Mouse (Mus musculus) CH12.LX (cell line): ENCODE results near the gene Zfp68. TPM values are rescaled to one million over a fixed set of nuclear protein-coding genes. Genes with fewer than 3 reads are reported as not detected.
A peak's percentile ranks its signal among the peaks of the same experiment; 100 is the strongest.

Experiments used
- DNase-seq: peaks from one replicate; pipeline ENCODE4 v3.0.0-alpha.2; 2013; ENCODE audit errors: extremely low read depth
- H3K27ac ChIP-seq: 2 replicates; pipeline ENCODE4 v1.5.1; 2012; ENCODE audit warnings: low read depth, mild to moderate bottlenecking, control low read depth, moderate library complexity; ENCODE audit not compliant: insufficient read depth
- H3K27me3 ChIP-seq: replicated peaks from 2 replicates; pipeline ENCODE3; 2012; ENCODE audit warnings: inconsistent platforms
- H3K36me3 ChIP-seq, 2 experiments: replicated peaks in 1 of 2; 2 replicates each; pipeline versions ENCODE3 to v1.6.1; 2012; ENCODE audit warnings: inconsistent platforms in 1 of 2, low read length in 1 of 2, mild to moderate bottlenecking in 1 of 2, mixed read lengths in 1 of 2, moderate library complexity in 1 of 2; ENCODE audit not compliant: control insufficient read depth in 1 of 2, insufficient read depth in 1 of 2
- H3K4me1 ChIP-seq, 2 experiments: 2 replicates each; pipeline ENCODE4 v1.6.1; 2012; ENCODE audit warnings: inconsistent platforms in 1 of 2, moderate library complexity in 1 of 2; ENCODE audit not compliant: insufficient read depth in 2 of 2, control insufficient read depth in 1 of 2
- H3K4me2 ChIP-seq: 2 replicates; pipeline ENCODE4 v1.6.1; 2012; ENCODE audit warnings: low read depth, mild to moderate bottlenecking, control low read depth; ENCODE audit not compliant: poor library complexity, insufficient read depth, severe bottlenecking
- H3K4me3 ChIP-seq, 3 experiments: fragments of 150-350 bp in 1 of 3; sonication (generic) in 1 of 3; replicated peaks in 1 of 3; 2 replicates each; pipeline versions ENCODE3 to v1.5.1; 2011 to 2012; ENCODE audit warnings: low read depth in 2 of 3, low read length in 2 of 3, mild to moderate bottlenecking in 2 of 3, moderate library complexity in 2 of 3, control low read depth in 1 of 3, improper control_type of control experiment in 1 of 3, inconsistent platforms in 1 of 3, mixed read lengths in 1 of 3; ENCODE audit not compliant: poor library complexity in 1 of 3
- H3K79me2 ChIP-seq: replicated peaks from 2 replicates; pipeline ENCODE4 v1.6.1; 2012; ENCODE audit warnings: mild to moderate bottlenecking, moderate library complexity; ENCODE audit not compliant: control insufficient read depth, poor library complexity, insufficient read depth, severe bottlenecking; ENCODE audit errors: extremely low read depth
- H3K9ac ChIP-seq: 2 replicates; pipeline ENCODE4 v1.6.1; 2012; ENCODE audit warnings: low read depth, mild to moderate bottlenecking, control low read depth, moderate library complexity; ENCODE audit not compliant: insufficient read depth
- H3K9me3 ChIP-seq: replicated peaks from 2 replicates; pipeline ENCODE3; 2012; ENCODE audit warnings: low read length, inconsistent platforms, mixed read lengths
- CTCF ChIP-seq, 2 experiments: IDR thresholded peaks in 1 of 2; conservative IDR thresholded peaks in 1 of 2; 2 replicates each; pipeline ENCODE4 v1.5.1; 2011 to 2012; ENCODE audit warnings: low read depth in 2 of 2, low read length in 2 of 2, improper control_type of control experiment in 1 of 2, inconsistent platforms in 1 of 2, mild to moderate bottlenecking in 1 of 2, moderate library complexity in 1 of 2
- E2F4 ChIP-seq: IDR thresholded peaks from 2 replicates; pipeline ENCODE4 v1.6.1; 2011; ENCODE audit warnings: low read depth, low read length, improper control_type of control experiment; ENCODE audit not compliant: insufficient replicate concordance
- GABPA ChIP-seq: IDR thresholded peaks from 2 replicates; pipeline ENCODE4 v1.6.1; 2012; ENCODE audit warnings: low read depth, low read length, improper control_type of control experiment, inconsistent platforms; ENCODE audit not compliant: insufficient replicate concordance
- HCFC1 ChIP-seq: IDR thresholded peaks from 2 replicates; pipeline ENCODE4 v1.6.1; 2012; ENCODE audit warnings: low read depth, mild to moderate bottlenecking, inconsistent platforms, low read length, improper control_type of control experiment
- MAFK ChIP-seq: IDR thresholded peaks from 2 replicates; pipeline ENCODE4 v1.6.1; 2011; ENCODE audit warnings: low read length, improper control_type of control experiment; ENCODE audit not compliant: insufficient replicate concordance
- MAX ChIP-seq: IDR thresholded peaks from 2 replicates; pipeline ENCODE4 v1.6.1; 2011; ENCODE audit warnings: low read length, improper control_type of control experiment
- MAZ ChIP-seq: IDR thresholded peaks from 2 replicates; pipeline ENCODE4 v1.6.1; 2012; ENCODE audit warnings: low read depth, mild to moderate bottlenecking, inconsistent platforms, low read length, improper control_type of control experiment, moderate library complexity
- MEF2A ChIP-seq: IDR thresholded peaks from 2 replicates; pipeline ENCODE4 v1.6.1; 2014; ENCODE audit warnings: low read depth, mild to moderate bottlenecking, inconsistent platforms, low read length, improper control_type of control experiment, borderline replicate concordance
- MXI1 ChIP-seq: IDR thresholded peaks from 2 replicates; pipeline ENCODE4 v1.6.1; 2011; ENCODE audit warnings: mild to moderate bottlenecking, low read depth, low read length, improper control_type of control experiment
- MYC ChIP-seq: IDR thresholded peaks from 2 replicates; pipeline ENCODE4 v1.6.1; 2011; ENCODE audit warnings: low read depth, mild to moderate bottlenecking, improper control_type of control experiment, low read length
- PAX5 ChIP-seq: IDR thresholded peaks from 2 replicates; pipeline ENCODE4 v1.6.1; 2012; ENCODE audit warnings: low read length, inconsistent platforms, mixed read lengths
- RAD21 ChIP-seq: IDR thresholded peaks from 2 replicates; pipeline ENCODE4 v1.6.1; 2011; ENCODE audit warnings: low read depth, mild to moderate bottlenecking, low read length, improper control_type of control experiment, moderate library complexity
- RCOR1 ChIP-seq: conservative IDR thresholded peaks from 2 replicates; pipeline ENCODE4 v1.6.1; 2012; ENCODE audit warnings: low read depth, mild to moderate bottlenecking, inconsistent platforms, low read length, improper control_type of control experiment
- SIN3A ChIP-seq: IDR thresholded peaks from 2 replicates; pipeline ENCODE4 v1.6.1; 2012; ENCODE audit warnings: low read length, improper control_type of control experiment, inconsistent platforms
- SMC3 ChIP-seq: IDR thresholded peaks from 2 replicates; pipeline ENCODE4 v1.6.1; 2011; ENCODE audit warnings: low read depth, low read length, improper control_type of control experiment
- USF1 ChIP-seq: IDR thresholded peaks from 2 replicates; pipeline ENCODE4 v1.6.1; 2014; ENCODE audit warnings: low read depth, mild to moderate bottlenecking, inconsistent platforms, low read length, improper control_type of control experiment
- ZC3H11A ChIP-seq: IDR thresholded peaks from 2 replicates; pipeline ENCODE4 v1.6.1; 2012; ENCODE audit warnings: low read depth, mild to moderate bottlenecking, inconsistent platforms, low read length, improper control_type of control experiment
- ZKSCAN1 ChIP-seq: IDR thresholded peaks from 2 replicates; pipeline ENCODE4 v1.6.1; 2012; ENCODE audit warnings: low read depth, inconsistent platforms, low read length, improper control_type of control experiment, borderline replicate concordance
- ZMIZ1 ChIP-seq: IDR thresholded peaks from 2 replicates; pipeline ENCODE4 v1.6.1; 2012; ENCODE audit warnings: low read depth, mild to moderate bottlenecking, inconsistent platforms, low read length, improper control_type of control experiment
- ZNF384 ChIP-seq: IDR thresholded peaks from 2 replicates; pipeline ENCODE4 v1.6.1; 2012; ENCODE audit warnings: low read depth, low read length, improper control_type of control experiment, inconsistent platforms
- dilution Hi-C: fragments of 300-500 bp; cut with MboI; formaldehyde crosslinking; loops from 2 replicates; pipeline ENCODE4 v1.14.3; 2020; ENCODE audit warnings: low sequenced_read_pairs; ENCODE audit not compliant: extremely low pct_unique_long_range_greater_than_20kb, extremely low pct_ligation_motif_present
- in situ Hi-C: fragments of 300-500 bp; cut with MboI; formaldehyde crosslinking; loops from 3 replicates; pipeline ENCODE4 v1.14.3; 2019; ENCODE audit warnings: low sequenced_read_pairs, low pct_ligation_motif_present, low pct_unique_long_range_greater_than_20kb, mixed read lengths
- polyA plus RNA-seq: library from polyadenylated mRNA; unstranded; fragments of >175 nt; gene quantifications from 2 replicates; pipeline ENCODE4 v1.2.1, GENCODE M21; 2012; ENCODE audit warnings: low read depth; ENCODE audit not compliant: insufficient read length
- total RNA-seq, 2 experiments: library from RNA; depleted of rRNA; stranded (reverse); fragments of 300-350 nt in 1 of 2; fragments of >200 nt in 1 of 2; gene quantifications; 2 replicates each; pipeline ENCODE4 v1.2.3; 2012 to 2014

The Zfp68 gene
- total and polyA plus RNA-seq, 3 experiments, result 13.7 to 27.7 (median 15.8) TPM

DNA sequence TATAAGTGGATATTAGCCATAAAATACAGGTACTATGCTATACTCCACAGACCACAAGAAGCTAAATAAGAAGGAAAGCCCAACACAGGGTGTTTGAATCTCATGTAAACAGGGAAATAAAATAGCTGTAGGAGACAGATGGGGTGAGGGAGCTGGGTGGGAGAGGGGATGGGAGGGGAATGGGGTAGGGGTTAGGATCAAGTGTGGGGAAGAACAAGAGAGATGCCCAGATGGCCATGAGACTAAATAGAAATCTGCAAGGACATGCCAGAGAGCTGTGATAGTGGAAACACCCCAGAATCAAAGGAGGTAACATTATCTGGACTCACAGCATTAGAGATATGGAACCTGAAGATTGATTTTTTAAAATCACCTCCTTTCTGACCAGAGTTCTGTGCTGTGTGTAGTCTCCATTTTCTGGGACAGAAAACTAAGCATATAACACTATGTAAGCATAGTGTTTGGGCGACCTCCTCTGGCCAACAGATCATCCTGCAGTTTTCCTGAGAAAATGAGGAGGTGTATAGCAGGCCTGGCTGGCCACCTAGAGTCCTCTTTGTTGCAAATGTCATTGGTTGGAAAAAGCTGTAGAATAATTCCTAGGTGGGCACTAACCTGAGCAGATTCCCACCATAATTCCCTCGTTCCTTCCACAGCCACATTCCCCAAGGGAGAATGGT lies 37.1 kb upstream of the Zfp68 start:
- no peaks in the 10 kb centered on the region for H3K4me1 ChIP-seq
- H3K4me2 ChIP-seq, result no peak overlapping the region
- no peak overlapping the region for H3K27ac ChIP-seq
- H3K9ac ChIP-seq, result no peak overlapping the region
- dilution Hi-C loops (no loop called here), in situ Hi-C loops (loop anchor here (25.0 kb wide), 1 partner anchor 419 kb away; the partner anchor contains the start of gene Nxpe5)
- TF ChIP-seq RAD21, result peak; percentile 92
- peak; percentile 79 for TF ChIP-seq SMC3
- peak; percentile 55 to 92 for TF ChIP-seq CTCF (conservative IDR thresholded peaks at IDR 0.05 in 1 of 2, IDR thresholded peaks at IDR 0.05 in 1 of 2; ENCODE audit: low read depth in 2 of 2, low read length in 2 of 2)
- no peak for TF ChIP-seq MYC
- TF ChIP-seq ZC3H11A, result peak; percentile 37; the same call in 1 of the 2 replicates
- TF ChIP-seq ZKSCAN1, result no peak
- H3K36me3 ChIP-seq, result peaks cover 0 to 16% of the 10 kb centered on the region in 2 experiments
- H3K27me3 ChIP-seq, result no peaks in the 10 kb centered on the region
- H3K79me2 ChIP-seq, result no peaks in the 10 kb centered on the region
- H3K4me3 ChIP-seq, result no peak overlapping the region
- DNase-seq, result peak; percentile 55
- H3K9me3 ChIP-seq, result no peaks in the 10 kb centered on the region

DNA sequence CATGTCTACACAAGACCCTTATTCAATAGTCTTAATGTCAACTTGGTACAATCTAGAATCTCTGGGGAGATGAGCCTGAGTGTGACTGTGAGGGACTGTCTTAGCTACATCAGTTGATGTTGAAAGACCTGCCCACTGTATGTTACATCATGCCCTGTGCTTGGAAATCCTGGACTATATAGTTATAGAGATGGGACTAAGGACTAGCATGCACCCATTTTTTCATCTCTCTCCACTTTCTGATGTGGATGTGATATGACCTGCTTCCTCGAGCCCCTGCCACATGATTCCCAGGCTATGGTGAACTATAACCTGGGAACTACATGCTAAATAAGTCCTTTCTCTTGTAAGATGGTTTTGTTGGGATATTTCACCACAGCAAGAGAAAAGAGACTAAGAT lies 33.4 kb upstream of the Zfp68 start:
- DNase-seq, result no peak
- no peaks in the 10 kb centered on the region for H3K4me1 ChIP-seq
- in situ Hi-C loops (loop anchor here (25.0 kb wide), 1 partner anchor 416 kb away; the partner anchor contains the start of gene Nxpe5), dilution Hi-C loops (no loop called here)
- H3K27me3 ChIP-seq, result no peaks in the 10 kb centered on the region
- no peak overlapping the region for H3K9ac ChIP-seq
- TF ChIP-seq RCOR1 (no peak), HCFC1 (no peak), SIN3A (no peak), USF1 (no peak), MXI1 (no peak), MEF2A (no peak), MAX (no peak), SMC3 (no peak), ZNF384 (no peak), ZMIZ1 (no peak), PAX5 (no peak), MAZ (no peak), GABPA (no peak), E2F4 (no peak), MAFK (no peak), RAD21 (no peak)
- H3K36me3 ChIP-seq, result peaks cover 13 to 39% of the 10 kb centered on the region in 2 experiments
- no peak overlapping the region for H3K27ac ChIP-seq
- no peak overlapping the region for H3K4me2 ChIP-seq
- H3K9me3 ChIP-seq, result no peaks in the 10 kb centered on the region
- no peaks in the 10 kb centered on the region for H3K79me2 ChIP-seq
- no peak overlapping the region for H3K4me3 ChIP-seq
